Comparison of ENCODE assay signal across 8 mouse cellular contexts in genomic region chr11:107629504-107629903, GRCm38 (mm10).
DNase-seq lines count a peak whose midpoint lies in the region; ATAC-seq lines count a peak whose summit lies in the region.

No protein-coding gene starts in this region.

- no peak overlapping the region for H3K4me2 ChIP-seq in intestine, embryonic 14.5 days (ENCODE audit: low read length)
- no peak overlapping the region for H3K4me2 ChIP-seq in midbrain, embryonic 11.5 days

- intact Hi-C loops in left cerebral cortex, postnatal 10 days (cut with DNase I): loop anchor here (1.0 kb wide), 1 partner anchor 225 kb away; no protein-coding TSS in a partner anchor

- H3K27me3 ChIP-seq in intestine, embryonic 14.5 days (replicated peaks; ENCODE audit: control insufficient read depth, insufficient read depth, low read length): no peaks in the 10 kb centered on the region
- H3K27me3 ChIP-seq in midbrain, embryonic 11.5 days (ENCODE audit: control insufficient read depth, insufficient read depth, low read length): no peaks in the 10 kb centered on the region

- ATAC-seq in intestine, embryonic 14.5 days (replicated peaks; ENCODE audit: low FRiP score, low TSS enrichment, low read depth): no peak
- ATAC-seq in midbrain, embryonic 11.5 days (ENCODE audit: low FRiP score): peak; percentile 63; the same call in 1 of the 2 replicates

- H3K4me3 ChIP-seq in intestine, embryonic 14.5 days (ENCODE audit: low read depth, low read length): no peak overlapping the region
- no peak overlapping the region for H3K4me3 ChIP-seq in midbrain, embryonic 11.5 days (ENCODE audit: low read depth, low read length)

- WGBS in intestine, embryonic 14.5 days: 28% methylated on average over 4 of the region's 4 CpGs
- WGBS in midbrain, embryonic 11.5 days: 36% methylated on average over 4 of the region's 4 CpGs

- H3K36me3 ChIP-seq in intestine, embryonic 14.5 days (ENCODE audit: control insufficient read depth, insufficient read depth, low read length): peaks cover 40% of the 10 kb centered on the region
- peaks cover 4% of the 10 kb centered on the region; the same call in 1 of the 2 replicates for H3K36me3 ChIP-seq in midbrain, embryonic 11.5 days (ENCODE audit: control insufficient read depth, insufficient read depth, low read length)

- peak overlapping the region; percentile 55; the same call in 1 of the 2 replicates for H3K27ac ChIP-seq in intestine, embryonic 14.5 days (ENCODE audit: low read depth)
- no peak overlapping the region for H3K27ac ChIP-seq in midbrain, embryonic 11.5 days (ENCODE audit: low read depth, low read length)

- 0 out of 2 replicates have a peak, but pooled peaks cover 9% of the 10 kb centered on the region for H3K4me1 ChIP-seq in intestine, embryonic 14.5 days (replicated peaks; ENCODE audit: control insufficient read depth, insufficient read depth, low read length)
- H3K4me1 ChIP-seq in midbrain, embryonic 11.5 days (ENCODE audit: control insufficient read depth, insufficient read depth, low read length): no peaks in the 10 kb centered on the region

- no peak overlapping the region for H3K9ac ChIP-seq in intestine, embryonic 14.5 days (ENCODE audit: low read length)
- no peak overlapping the region for H3K9ac ChIP-seq in midbrain, embryonic 11.5 days (ENCODE audit: low read length)

- H3K9me3 ChIP-seq in intestine, embryonic 14.5 days (ENCODE audit: control insufficient read depth, low read length): no peaks in the 10 kb centered on the region
- H3K9me3 ChIP-seq in midbrain, embryonic 11.5 days (ENCODE audit: control insufficient read depth, low read length): no peaks in the 10 kb centered on the region

- peak; percentile 85 to 93 for DNase-seq in adrenal gland, adult (ENCODE audit: inconsistent age in 2 of 2, low spot score in 1 of 2)
- peak; percentile 68 to 80 for DNase-seq in cerebellum, postnatal 25 days
- peak; percentile 58 for DNase-seq in gastrocnemius, adult 18-20 months (ENCODE audit: low spot score)
- DNase-seq in intestine, embryonic 14.5 days (ENCODE audit: low spot score): peak; percentile 72
- peak; percentile 70 to 72 for DNase-seq in left cerebral cortex, postnatal 10 days (ENCODE audit: extremely low spot score in 1 of 2, low spot score in 2 of 2)
- peak; percentile 89 for DNase-seq in midbrain, embryonic 11.5 days (ENCODE audit: low spot score, missing footprints)
- peak; percentile 52 for DNase-seq in skeletal muscle tissue, adult 2 months (ENCODE audit: low read depth, low spot score)
- DNase-seq in T-cell, adult 2 months (ENCODE audit: low spot score): no peak
